9 mouse cellular contexts compared by ENCODE assay signal in the genomic region with DNA sequence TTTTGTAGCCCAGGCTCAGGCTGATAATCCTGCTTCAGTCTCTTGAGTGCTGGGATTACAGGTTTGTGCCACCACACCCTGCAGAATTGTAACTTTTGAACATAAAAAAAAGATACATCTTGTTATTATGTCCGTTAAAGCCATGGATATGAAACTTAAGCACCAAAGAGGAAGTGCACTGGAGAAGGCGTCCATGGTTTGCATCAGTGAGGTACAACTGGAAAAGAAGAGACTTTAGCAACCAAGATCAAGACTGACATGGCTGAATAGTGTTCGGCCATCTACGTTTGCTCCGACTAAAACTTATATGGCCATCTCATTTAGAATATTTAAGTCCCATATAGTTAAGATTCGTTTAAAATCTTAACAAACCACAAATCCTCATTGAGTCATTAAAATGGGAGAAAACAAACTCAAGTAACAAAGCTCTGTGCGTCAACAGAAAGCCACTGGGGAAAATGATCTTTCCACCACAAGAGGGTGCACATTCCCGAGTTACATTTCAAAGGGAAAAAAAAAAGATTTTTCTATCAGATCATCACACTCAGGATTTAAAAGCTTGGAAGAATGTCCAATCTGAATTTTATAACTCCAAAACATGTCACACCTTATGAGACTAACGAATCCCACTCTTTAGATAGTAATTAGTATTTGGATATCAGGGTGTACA. TPM values are rescaled to one million over a fixed set of nuclear protein-coding genes. Genes with fewer than 3 reads are reported as not detected.
DNase-seq lines count a peak whose midpoint lies in the region; ATAC-seq and TF ChIP-seq lines count a peak whose summit lies in the region.
"Had no signal": no experiment of that assay in that cellular context is flagged by ENCODE, and none has a peak within 500 bp of the region (broad histone marks: within the 10 kb centered on the region; RNA-seq: fewer than 3 reads in every experiment).

No protein-coding gene starts in this region.

- 42% methylated on average over 9 of the region's 9 CpGs for whole genome bisulfite sequencing in midbrain, postnatal 0 days
- WGBS in midbrain, embryonic 16.5 days: 40% methylated on average over 9 of the region's 9 CpGs
- WGBS in intestine, embryonic 16.5 days: 43% methylated on average over 9 of the region's 9 CpGs
- WGBS in lung, embryonic 14.5 days: 30% methylated on average over 9 of the region's 9 CpGs

- H3K4me2 ChIP-seq in midbrain, postnatal 0 days (ENCODE audit: low read depth, low read length, poor library complexity, severe bottlenecking): no peak overlapping the region
- no peak overlapping the region for H3K4me2 ChIP-seq in midbrain, embryonic 16.5 days (ENCODE audit: low read length)
- no peak overlapping the region for H3K4me2 ChIP-seq in intestine, embryonic 16.5 days (ENCODE audit: low read depth, low read length)
- H3K4me2 ChIP-seq in lung, embryonic 14.5 days: peak overlapping the region; percentile 78

- H3K9ac ChIP-seq in midbrain, postnatal 0 days (replicated peaks; ENCODE audit: low read length, poor library complexity, severe bottlenecking): no peak overlapping the region
- H3K9ac ChIP-seq in midbrain, embryonic 16.5 days (ENCODE audit: low read depth, low read length): no peak overlapping the region
- H3K9ac ChIP-seq in intestine, embryonic 16.5 days (ENCODE audit: low read depth, low read length): no peak overlapping the region
- no peak overlapping the region for H3K9ac ChIP-seq in lung, embryonic 14.5 days

- no peak for ATAC-seq in midbrain, postnatal 0 days (ENCODE audit: low FRiP score)
- ATAC-seq in midbrain, embryonic 16.5 days: no peak
- no peak for ATAC-seq in intestine, embryonic 16.5 days
- no peak for ATAC-seq in lung, embryonic 14.5 days (ENCODE audit: insufficient read depth)
- ATAC-seq: Patski had no signal

- peak; percentile 43 for DNase-seq in cerebellum, adult 8-10 months
- no peak for DNase-seq in cerebellum, adult 11 months
- peak; percentile 64 for DNase-seq in midbrain, postnatal 0 days (ENCODE audit: low spot score)
- DNase-seq in cerebellum, adult 9-10 months: peak; percentile 59
- peak; percentile 83 for DNase-seq in lung, embryonic 14.5 days
- DNase-seq in thymus, postnatal 0 days (ENCODE audit: low spot score): peak; percentile 61

- no peaks in the 10 kb centered on the region for H3K9me3 ChIP-seq in midbrain, postnatal 0 days (ENCODE audit: low read length)
- no peaks in the 10 kb centered on the region for H3K9me3 ChIP-seq in midbrain, embryonic 16.5 days (replicated peaks; ENCODE audit: control insufficient read depth, low read length, poor library complexity, severe bottlenecking)
- no peaks in the 10 kb centered on the region for H3K9me3 ChIP-seq in intestine, embryonic 16.5 days (ENCODE audit: control insufficient read depth, low read length)
- H3K9me3 ChIP-seq in lung, embryonic 14.5 days (ENCODE audit: low read depth, low read length): no peaks in the 10 kb centered on the region

- H3K27me3 ChIP-seq in midbrain, postnatal 0 days (ENCODE audit: insufficient read depth, low read length): no peaks in the 10 kb centered on the region
- no peaks in the 10 kb centered on the region for H3K27me3 ChIP-seq in midbrain, embryonic 16.5 days (ENCODE audit: control insufficient read depth, insufficient read depth, low read depth, low read length)
- no peaks in the 10 kb centered on the region for H3K27me3 ChIP-seq in intestine, embryonic 16.5 days (replicated peaks; ENCODE audit: control insufficient read depth, insufficient read depth, low read length)
- H3K27me3 ChIP-seq in lung, embryonic 14.5 days (ENCODE audit: insufficient read depth, low read length): no peaks in the 10 kb centered on the region
- H3K27me3 ChIP-seq: Patski had no signal

- no peaks in the 10 kb centered on the region for H3K36me3 ChIP-seq in midbrain, postnatal 0 days (ENCODE audit: insufficient read depth, low read length)
- no peaks in the 10 kb centered on the region for H3K36me3 ChIP-seq in midbrain, embryonic 16.5 days (ENCODE audit: control insufficient read depth, insufficient read depth, low read length)
- H3K36me3 ChIP-seq in intestine, embryonic 16.5 days (ENCODE audit: control insufficient read depth, insufficient read depth, low read length): no peaks in the 10 kb centered on the region
- H3K36me3 ChIP-seq in lung, embryonic 14.5 days (ENCODE audit: insufficient read depth): no peaks in the 10 kb centered on the region

- H3K4me3 ChIP-seq in midbrain, postnatal 0 days (ENCODE audit: low read depth, low read length): no peak overlapping the region
- H3K4me3 ChIP-seq in midbrain, embryonic 16.5 days (ENCODE audit: low read depth, low read length): no peak overlapping the region
- no peak overlapping the region for H3K4me3 ChIP-seq in intestine, embryonic 16.5 days (ENCODE audit: low read length)
- H3K4me3 ChIP-seq in lung, embryonic 14.5 days (ENCODE audit: low read depth, low read length): no peak overlapping the region; the same call in 1 of the 2 replicates

- no peaks in the 10 kb centered on the region for H3K4me1 ChIP-seq in midbrain, postnatal 0 days (ENCODE audit: insufficient read depth, low read length)
- peaks cover 3% of the 10 kb centered on the region; the same call in 1 of the 2 replicates for H3K4me1 ChIP-seq in midbrain, embryonic 16.5 days (ENCODE audit: control insufficient read depth, insufficient read depth, low read length)
- H3K4me1 ChIP-seq in intestine, embryonic 16.5 days (ENCODE audit: control insufficient read depth, insufficient read depth, low read length): peaks cover 4% of the 10 kb centered on the region; the same call in 1 of the 2 replicates
- H3K4me1 ChIP-seq in lung, embryonic 14.5 days (ENCODE audit: insufficient read depth): no peaks in the 10 kb centered on the region

- peak; percentile 83 for TF ChIP-seq CTCF in midbrain, postnatal 0 days (IDR thresholded peaks at IDR 0.05)
- TF ChIP-seq CTCF in lung, embryonic 14.5 days (IDR thresholded peaks at IDR 0.05; ENCODE audit: low read depth): peak; percentile 63

- no peak overlapping the region for H3K27ac ChIP-seq in midbrain, postnatal 0 days (ENCODE audit: low read depth, low read length)
- no peak overlapping the region for H3K27ac ChIP-seq in midbrain, embryonic 16.5 days (ENCODE audit: low read length)
- H3K27ac ChIP-seq in intestine, embryonic 16.5 days (ENCODE audit: low read length): 0 out of 2 replicates have a peak overlapping the region, but pooled peaks have one; percentile 2
- no peak overlapping the region for H3K27ac ChIP-seq in lung, embryonic 14.5 days (ENCODE audit: low read depth)

RNA-seq across cellular contexts. Expression of gene Kcnrg, which starts 43.2 kb away (rescaled TPM):
- total RNA-seq in midbrain, postnatal 0 days (2014; rRNA removed): 4.1 and 4.4 TPM in 2 replicates
- 2.2 and 2.5 TPM in 2 replicates for polyA plus RNA-seq in midbrain, postnatal 0 days (2015; fragmentation: Nextera tagmentation; extraction: Ambion mirVana)
- polyA plus RNA-seq in midbrain, embryonic 16.5 days (2015; fragmentation: Nextera tagmentation; extraction: Ambion mirVana): 3.1 and 4.0 TPM in 2 replicates
- polyA plus RNA-seq in intestine, embryonic 16.5 days (2015; fragmentation: Nextera tagmentation; extraction: Ambion mirVana): 0.44 and 0.45 TPM in 2 replicates
- 0.74 and 0.93 TPM in 2 replicates for polyA plus RNA-seq in lung, embryonic 14.5 days (2014; fragmentation: Nextera tagmentation; extraction: Ambion mirVana)
- polyA plus RNA-seq in thymus, postnatal 0 days (2015; fragmentation: Nextera tagmentation; extraction: Ambion mirVana): 0.91 and 1.3 TPM in 2 replicates

RNA-seq across cellular contexts. Expression of gene Trim13, which starts 52.4 kb away (rescaled TPM):
- total RNA-seq in midbrain, postnatal 0 days (2014; rRNA removed): 17.0 and 21.7 TPM in 2 replicates
- 32.7 and 33.6 TPM in 2 replicates for polyA plus RNA-seq in midbrain, postnatal 0 days (2015; fragmentation: Nextera tagmentation; extraction: Ambion mirVana)
- polyA plus RNA-seq in midbrain, embryonic 16.5 days (2015; fragmentation: Nextera tagmentation; extraction: Ambion mirVana): 48.8 and 53.7 TPM in 2 replicates
- polyA plus RNA-seq in intestine, embryonic 16.5 days (2015; fragmentation: Nextera tagmentation; extraction: Ambion mirVana): 8.6 and 10.1 TPM in 2 replicates
- 15.1 and 18.9 TPM in 2 replicates for polyA plus RNA-seq in lung, embryonic 14.5 days (2014; fragmentation: Nextera tagmentation; extraction: Ambion mirVana)
- 18.2 and 19.2 TPM in 2 replicates for polyA plus RNA-seq in thymus, postnatal 0 days (2015; fragmentation: Nextera tagmentation; extraction: Ambion mirVana)
